Mouse (Mus musculus) testis, adult 10 weeks (tissue): Measurements from ENCODE around the gene Hist1h4n. TPM values are rescaled to one million over a fixed set of nuclear protein-coding genes. Genes with fewer than 3 reads are reported as not detected.

Experiments used
- polyA plus RNA-seq: library from polyadenylated mRNA; stranded (reverse); fragments of 350-450 nt; fragmentation: Illumina TruSeq; extraction: RNeasy Lipid Tissue Mini Kit (QIAGEN cat#74804); gene quantifications from one replicate; pipeline ENCODE4 v1.2.3, GENCODE M21; 2014; ENCODE audit warnings: low read depth, low replicate concordance

Hist1h4n gene
- not detected for polyA plus RNA-seq

DNA sequence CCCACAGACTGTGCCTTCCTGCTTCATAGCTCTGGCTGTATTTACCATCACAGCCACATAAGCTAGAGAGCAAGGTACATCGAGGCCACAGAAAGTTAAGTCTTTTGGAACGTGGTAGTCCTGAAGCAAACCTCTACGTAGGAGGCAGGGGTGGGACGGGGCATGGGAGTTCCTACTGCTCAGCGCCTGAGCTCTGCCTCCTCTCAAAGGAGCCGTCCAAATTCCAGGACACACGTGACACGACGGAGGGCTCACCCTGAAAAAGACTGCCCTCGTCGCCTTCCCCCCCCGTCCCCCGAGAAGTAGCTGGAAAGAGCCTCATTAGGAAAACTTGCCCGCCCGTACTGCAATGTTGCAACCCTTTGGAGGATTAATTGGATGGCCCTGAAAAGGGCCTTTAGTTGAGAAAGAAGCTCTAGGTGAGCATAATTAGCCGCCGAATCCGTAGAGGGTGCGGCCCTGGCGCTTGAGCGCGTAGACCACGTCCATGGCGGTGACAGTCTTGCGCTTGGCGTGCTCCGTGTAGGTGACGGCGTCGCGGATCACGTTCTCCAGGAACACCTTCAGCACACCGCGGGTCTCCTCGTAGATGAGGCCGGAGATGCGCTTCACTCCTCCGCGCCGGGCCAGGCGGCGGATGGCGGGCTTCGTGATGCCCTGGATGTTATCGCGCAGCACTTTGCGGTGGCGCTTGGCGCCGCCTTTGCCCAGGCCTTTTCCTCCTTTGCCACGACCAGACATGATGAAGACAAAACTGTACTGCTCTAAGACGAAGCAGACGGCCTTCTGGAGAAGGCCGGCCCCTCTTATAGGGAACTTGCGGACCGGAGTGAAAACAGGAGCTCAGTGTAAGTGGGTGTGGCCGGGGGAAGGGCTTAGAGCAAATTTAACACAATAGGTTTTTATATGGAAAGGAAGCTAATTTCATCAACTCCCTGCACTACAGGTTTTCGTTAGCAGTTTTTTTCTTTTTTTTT lies at the start of gene Hist1h4n:
Gene Hist1h4n, minus strand, starts transcription at position 779 of the 977 bp plus-strand sequence.

GRCm38 (mm10) chr13:21833461-21833860 lies 1.5 kb upstream of the Hist1h4n start, which contains the start of the genes Hist1h2ap and Hist1h2br:
TSS of gene Hist1h2ap (minus strand) at chr13:21833507.
TSS of gene Hist1h2br (plus strand) at chr13:21833743.

GRCm38 (mm10) chr13:21811539-21811938 lies 20.5 kb downstream of the Hist1h4n start, which contains the start of gene Hist1h4m:
TSS of gene Hist1h4m (plus strand) at chr13:21811746.

DNA sequence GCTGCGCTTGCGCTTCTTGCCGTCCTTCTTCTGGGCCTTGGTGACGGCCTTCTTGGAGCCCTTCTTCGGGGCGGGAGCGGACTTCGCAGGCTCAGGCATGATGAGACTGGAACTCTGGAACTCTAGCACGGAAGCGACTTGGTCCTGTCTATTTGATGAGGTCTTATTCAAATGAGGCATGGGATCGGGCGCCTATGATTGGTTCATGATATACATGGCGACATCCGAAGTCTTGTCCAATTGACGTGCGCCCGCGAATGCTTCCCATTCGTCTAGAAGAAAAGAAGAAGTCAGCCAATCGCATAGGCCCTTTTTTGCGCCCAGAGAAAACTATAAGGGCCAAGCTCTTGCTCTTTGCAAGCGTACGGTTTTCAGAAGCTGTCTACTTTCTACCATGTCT lies 21.9 kb downstream of the Hist1h4n start, which contains the start of the genes Hist1h2bq and Hist1h2ao:
Gene Hist1h2bq, minus strand, starts transcription at position 125 of the 400 bp plus-strand sequence.
Gene Hist1h2ao, plus strand, starts transcription at position 393 of the 400 bp plus-strand sequence.

DNA sequence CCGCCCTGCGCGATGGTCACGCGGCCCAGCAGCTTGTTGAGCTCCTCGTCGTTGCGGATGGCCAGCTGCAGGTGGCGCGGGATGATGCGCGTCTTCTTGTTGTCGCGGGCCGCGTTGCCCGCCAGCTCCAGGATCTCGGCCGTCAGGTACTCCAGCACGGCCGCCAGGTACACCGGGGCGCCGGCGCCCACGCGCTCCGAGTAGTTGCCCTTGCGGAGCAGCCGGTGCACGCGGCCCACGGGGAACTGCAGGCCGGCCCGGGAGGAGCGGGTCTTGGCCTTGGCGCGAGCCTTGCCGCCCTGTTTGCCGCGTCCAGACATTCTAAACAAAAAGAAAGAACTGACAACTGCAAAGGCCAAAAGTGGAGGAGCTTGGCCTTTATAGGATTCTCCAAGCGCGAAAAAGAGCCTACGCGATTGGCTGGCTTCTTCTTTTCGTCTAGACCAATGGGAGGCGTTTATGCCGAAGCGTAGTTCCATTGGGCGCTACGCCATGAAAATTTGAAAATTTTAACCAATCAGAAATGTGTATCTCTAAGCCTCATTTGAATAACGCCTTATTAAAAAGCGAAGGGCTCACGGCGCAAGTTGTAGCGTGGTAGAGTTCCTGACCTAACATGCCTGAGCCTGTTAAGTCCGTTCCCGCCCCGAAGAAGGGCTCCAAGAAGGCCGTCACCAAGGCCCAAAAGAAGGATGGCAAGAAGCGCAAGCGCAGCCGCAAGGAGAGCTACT lies 44.9 kb downstream of the Hist1h4n start, which contains the start of the genes Hist1h2an and Hist1h2bp:
Gene Hist1h2an, minus strand, starts transcription at position 320 of the 731 bp plus-strand sequence.
Gene Hist1h2bp, plus strand, starts transcription at position 563 of the 731 bp plus-strand sequence.

GRCm38 (mm10) chr13:21783255-21783617 lies 48.8 kb downstream of the Hist1h4n start, which contains the start of gene Hist1h3i:
TSS of gene Hist1h3i (minus strand) at chr13:21783370.

Other genes starting within 250 kb of the Hist1h4n start
- gene Olfr1362, start 218.2 kb downstream of the Hist1h4n start, polyA plus RNA-seq, result not detected
- gene Olfr11, start 189.7 kb downstream of the Hist1h4n start, polyA plus RNA-seq, result not detected
- gene Olfr1361, start 168.8 kb downstream of the Hist1h4n start, polyA plus RNA-seq, result not detected
- not detected for gene Olfr1360, start 154.8 kb downstream of the Hist1h4n start, polyA plus RNA-seq
- gene Olfr1359, start 134.1 kb downstream of the Hist1h4n start, polyA plus RNA-seq, result not detected
- not detected for gene Hist1h2bl, start 116.1 kb downstream of the Hist1h4n start, polyA plus RNA-seq
- gene Hist1h2ai, start 115.8 kb downstream of the Hist1h4n start, polyA plus RNA-seq, result not detected
- not detected for gene Hist1h3h, start 114.5 kb downstream of the Hist1h4n start, polyA plus RNA-seq
- gene Hist1h2bm, start 110.2 kb downstream of the Hist1h4n start, polyA plus RNA-seq, result not detected
- not detected for gene Hist1h4j, start 97.1 kb downstream of the Hist1h4n start, polyA plus RNA-seq
- not detected for gene Hist1h4k, start 81.7 kb downstream of the Hist1h4n start, polyA plus RNA-seq
- gene Hist1h2ak, start 78.4 kb downstream of the Hist1h4n start, polyA plus RNA-seq, result not detected
- not detected for gene Hist1h2bn, start 78.1 kb downstream of the Hist1h4n start, polyA plus RNA-seq
- gene Hist1h1b, start 51.6 kb downstream of the Hist1h4n start, polyA plus RNA-seq, result not detected
- not detected for gene Hist1h3i, start 48.8 kb downstream of the Hist1h4n start, polyA plus RNA-seq
- not detected for gene Hist1h2an, start 45.0 kb downstream of the Hist1h4n start, polyA plus RNA-seq
- 27.9 TPM for gene Hist1h2bp, start 44.7 kb downstream of the Hist1h4n start, polyA plus RNA-seq
- gene Hist1h2bq, start 22.0 kb downstream of the Hist1h4n start, polyA plus RNA-seq, result not detected
- not detected for gene Hist1h2ao, start 21.7 kb downstream of the Hist1h4n start, polyA plus RNA-seq
- not detected for gene Hist1h4m, start 20.4 kb downstream of the Hist1h4n start, polyA plus RNA-seq
- not detected for gene Hist1h2ap, start 1.3 kb upstream of the Hist1h4n start, polyA plus RNA-seq
- 0.48 TPM for gene Hist1h2br, start 1.5 kb upstream of the Hist1h4n start, polyA plus RNA-seq
- gene Zfp184, start 112.9 kb upstream of the Hist1h4n start, polyA plus RNA-seq, result 25.6 TPM
- gene Pom121l2, start 149.0 kb upstream of the Hist1h4n start, polyA plus RNA-seq, result 85.0 TPM
- 0.14 TPM for gene Prss16, start 177.5 kb upstream of the Hist1h4n start, polyA plus RNA-seq
- not detected for gene Hist1h2ah, start 203.4 kb upstream of the Hist1h4n start, polyA plus RNA-seq
- gene Hist1h2bk, start 203.7 kb upstream of the Hist1h4n start, polyA plus RNA-seq, result not detected
- gene Hist1h4i, start 209.2 kb upstream of the Hist1h4n start, polyA plus RNA-seq, result 0.99 TPM
- not detected for gene Hist1h2ag, start 210.7 kb upstream of the Hist1h4n start, polyA plus RNA-seq
- gene Hist1h2bj, start 211.0 kb upstream of the Hist1h4n start, polyA plus RNA-seq, result not detected